Mouse (Mus musculus) lung, postnatal 0 days (tissue): ENCODE results near the gene Rbm20. TPM values are rescaled to one million over a fixed set of nuclear protein-coding genes. Genes with fewer than 3 reads are reported as not detected.

Experiments
- ATAC-seq: fragments of 200-750 bp; cut with Nextera tagmentation; 2 replicates; pipeline ENCODE4 v1.8.0; 2017; ENCODE audit warnings: moderate library complexity
- DNase-seq: peaks from one replicate; pipeline ENCODE4 v3.0.0-alpha.2; 2016; ENCODE audit warnings: low spot score
- H3K27ac ChIP-seq: fragments of 300-500 bp; sonication (generic); 2 replicates; pipeline ENCODE4 v1.5.1; 2014; ENCODE audit warnings: antibody characterized with exemption, mild to moderate bottlenecking, low read length, mixed read lengths
- H3K27me3 ChIP-seq: fragments of 300-500 bp; sonication (generic); replicated peaks from 2 replicates; pipeline ENCODE4 v1.6.1; 2014; ENCODE audit warnings: low read length, mixed read lengths; ENCODE audit not compliant: insufficient read depth
- H3K36me3 ChIP-seq: fragments of 300-500 bp; sonication (generic); 2 replicates; pipeline ENCODE4 v1.6.1; 2014; ENCODE audit warnings: low read length, mixed read lengths; ENCODE audit not compliant: insufficient read depth
- H3K4me1 ChIP-seq: fragments of 300-500 bp; sonication (generic); 2 replicates; pipeline ENCODE4 v1.6.1; 2014; ENCODE audit warnings: antibody characterized with exemption, low read depth, low read length, mixed read lengths; ENCODE audit not compliant: insufficient read depth
- H3K4me2 ChIP-seq: fragments of 300-500 bp; sonication (generic); replicated peaks from 2 replicates; pipeline ENCODE4 v1.6.1; 2014; ENCODE audit warnings: low read depth, mild to moderate bottlenecking, low read length, moderate library complexity, mixed read lengths
- H3K4me3 ChIP-seq: fragments of 300-500 bp; sonication (generic); 2 replicates; pipeline ENCODE4 v1.5.1; 2014; ENCODE audit warnings: low read depth, low read length
- H3K9ac ChIP-seq: fragments of 300-500 bp; sonication (generic); replicated peaks from 2 replicates; pipeline ENCODE4 v1.6.1; 2014; ENCODE audit warnings: low read depth, mild to moderate bottlenecking
- H3K9me3 ChIP-seq: fragments of 300-500 bp; sonication (generic); 2 replicates; pipeline ENCODE4 v1.6.1; 2016; ENCODE audit warnings: low read length, mixed read lengths
- CTCF ChIP-seq: IDR thresholded peaks from 2 replicates; pipeline ENCODE4 v1.5.1; 2016; ENCODE audit warnings: antibody characterized with exemption, mild to moderate bottlenecking
- EP300 ChIP-seq: IDR thresholded peaks from 2 replicates; pipeline ENCODE4 v1.6.1; 2016; ENCODE audit warnings: antibody characterized with exemption, mild to moderate bottlenecking, control low read depth
- WGBS: fragments of 180-500 bp; shearing (Covaris S2); extraction: QIAGEN DNeasy Blood & Tissue Kit; methylation state at CpG from one replicate; pipeline ENCODE4 v1.1.7; 2014; 5-methylcytosine and 5-hydroxymethylcytosine counted together
- polyA plus RNA-seq: library from polyadenylated mRNA; unstranded; fragments of >200 nt; fragmentation: Nextera tagmentation; extraction: Ambion mirVana; gene quantifications from 2 replicates; pipeline ENCODE4 v1.2.1, GENCODE M21; 2015

Rbm20 gene
- polyA plus RNA-seq, 1 experiment from 2014 or later: 0.51 TPM

DNA sequence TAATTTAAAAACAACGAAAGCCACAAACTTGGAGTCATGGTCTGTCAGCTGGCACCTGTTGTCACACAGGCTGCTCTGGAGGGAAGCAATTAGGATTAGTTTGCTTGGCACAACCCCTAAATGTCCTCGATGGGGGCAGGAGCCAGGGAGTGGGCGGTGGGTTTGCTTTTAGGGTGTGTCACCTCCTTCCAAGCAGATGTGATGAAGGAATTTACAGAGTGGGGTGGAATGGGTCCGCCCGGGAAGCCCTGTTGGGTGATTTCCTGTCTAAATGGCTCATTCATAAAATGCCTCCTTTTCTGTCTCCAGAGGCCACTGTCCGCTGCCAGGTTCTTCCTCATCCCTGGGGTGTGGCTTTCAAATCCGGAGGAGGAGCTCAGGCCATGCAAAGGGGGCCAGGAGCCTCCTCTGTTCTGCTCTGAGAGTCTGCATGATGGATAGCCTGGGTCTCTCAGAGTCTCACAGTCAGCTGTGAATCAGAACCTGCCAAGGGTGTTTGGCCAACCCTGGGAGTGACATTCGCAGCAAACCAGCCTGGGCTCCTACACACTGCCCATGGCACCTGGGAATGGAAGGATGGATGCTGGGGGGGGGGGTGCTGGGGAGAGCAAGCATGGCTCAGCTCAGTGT lies 34.3 kb downstream of the Rbm20 start:
- Histone ChIP-seq H3K4me3 (no peak overlapping the region), H3K9me3 (no peaks in the 10 kb centered on the region), H3K4me1 (no peaks in the 10 kb centered on the region), H3K4me2 (no peak overlapping the region), H3K9ac (no peak overlapping the region), H3K27ac (no peak overlapping the region), H3K27me3 (no peaks in the 10 kb centered on the region), H3K36me3 (no peaks in the 10 kb centered on the region)
- DNase-seq: no peak
- no peak for ATAC-seq
- WGBS: 17% methylated on average over 8 of the region's 8 CpGs
- TF ChIP-seq CTCF: no peak
- TF ChIP-seq EP300: no peak

DNA sequence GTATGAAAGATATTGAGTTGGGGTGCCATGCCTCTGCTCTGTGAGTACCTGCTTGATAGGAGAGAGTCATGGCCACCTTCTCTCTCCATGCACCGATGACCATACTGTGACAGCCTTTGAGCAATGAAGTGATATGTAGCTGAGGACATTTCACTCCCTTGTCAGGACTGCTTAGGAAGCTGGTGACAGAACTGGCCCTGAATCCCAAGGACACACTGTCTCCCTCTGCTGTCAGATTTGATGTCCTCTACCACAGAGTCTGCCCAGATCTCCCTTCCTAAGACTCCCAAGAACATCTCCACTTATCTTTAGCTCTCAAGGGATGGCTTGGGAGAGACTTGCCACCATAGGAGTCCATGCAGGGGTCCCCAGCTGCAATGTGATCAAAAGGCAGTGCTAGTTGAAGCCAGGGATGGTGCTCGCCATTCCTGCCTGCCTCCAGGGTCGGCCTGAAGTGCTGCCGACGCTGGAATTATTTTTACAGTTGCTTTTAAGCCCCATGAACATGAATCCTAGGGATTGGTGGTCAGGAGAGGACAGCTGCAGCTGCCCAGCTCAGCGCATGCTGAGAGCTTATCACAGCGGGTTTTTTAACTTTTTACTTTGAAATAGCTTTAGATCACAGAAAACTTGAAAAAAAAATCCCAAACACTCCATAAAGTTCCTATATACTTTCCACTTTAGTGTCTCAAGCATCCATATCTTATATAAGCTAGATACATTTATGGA lies 35.4 kb downstream of the Rbm20 start:
- ATAC-seq: no peak
- Histone ChIP-seq H3K27me3 (no peaks in the 10 kb centered on the region), H3K9ac (no peak overlapping the region), H3K4me3 (no peak overlapping the region), H3K27ac (no peak overlapping the region), H3K4me2 (no peak overlapping the region), H3K4me1 (no peaks in the 10 kb centered on the region), H3K9me3 (no peaks in the 10 kb centered on the region), H3K36me3 (no peaks in the 10 kb centered on the region)
- 47% methylated on average over 7 of the region's 7 CpGs for WGBS
- no peak for DNase-seq
- TF ChIP-seq CTCF: peak; percentile 47
- TF ChIP-seq EP300: no peak

DNA sequence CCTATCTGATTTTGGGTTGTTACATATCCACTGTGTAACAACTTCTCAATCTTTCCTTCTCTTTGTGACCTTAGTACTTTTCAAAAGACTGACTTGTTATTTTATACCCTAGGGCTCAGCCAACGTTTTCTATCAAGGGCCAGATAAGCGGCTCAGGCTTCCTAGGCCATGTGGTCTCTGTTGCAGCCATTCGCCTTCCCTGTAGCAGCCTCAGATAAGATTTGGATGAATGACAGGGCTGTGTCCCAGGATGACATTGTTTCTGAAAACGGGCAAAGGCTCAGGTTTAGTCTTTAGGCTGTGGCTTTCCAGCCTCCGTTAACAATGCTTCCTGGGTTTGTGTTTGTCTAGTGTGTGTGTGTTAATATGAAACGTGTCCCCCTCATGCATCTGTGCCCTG lies 36.3 kb downstream of the Rbm20 start:
- H3K9me3 ChIP-seq: no peaks in the 10 kb centered on the region
- no peak for TF ChIP-seq CTCF
- no peak for TF ChIP-seq EP300
- no peak overlapping the region for H3K4me3 ChIP-seq
- H3K36me3 ChIP-seq: no peaks in the 10 kb centered on the region
- H3K4me1 ChIP-seq: no peaks in the 10 kb centered on the region
- WGBS: 59% methylated on average over 6 of the region's 6 CpGs
- H3K4me2 ChIP-seq: no peak overlapping the region
- no peak overlapping the region for H3K9ac ChIP-seq
- H3K27ac ChIP-seq: no peak overlapping the region
- ATAC-seq (no peak), DNase-seq (no peak)
- H3K27me3 ChIP-seq: no peaks in the 10 kb centered on the region

DNA sequence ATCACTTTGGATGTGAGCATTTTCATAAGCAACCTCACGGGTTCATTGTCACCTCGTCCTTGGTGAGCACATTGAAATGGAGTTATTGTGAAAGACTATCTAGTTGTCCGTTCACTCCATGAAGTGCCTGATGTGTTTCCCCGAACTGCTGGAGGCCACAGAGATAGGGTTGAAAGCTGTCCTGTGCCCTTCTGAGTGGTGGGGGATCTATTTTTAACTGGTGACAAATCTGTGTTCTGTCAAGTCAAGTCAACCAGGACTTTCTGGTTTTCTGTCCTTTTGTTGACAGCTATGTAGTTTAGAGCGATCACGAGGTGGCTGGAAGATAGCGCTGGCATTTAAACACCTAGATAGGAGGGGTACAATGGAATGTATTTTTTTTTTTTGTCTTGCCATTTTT lies 39.4 kb downstream of the Rbm20 start:
- H3K4me2 ChIP-seq: no peak overlapping the region

DNA sequence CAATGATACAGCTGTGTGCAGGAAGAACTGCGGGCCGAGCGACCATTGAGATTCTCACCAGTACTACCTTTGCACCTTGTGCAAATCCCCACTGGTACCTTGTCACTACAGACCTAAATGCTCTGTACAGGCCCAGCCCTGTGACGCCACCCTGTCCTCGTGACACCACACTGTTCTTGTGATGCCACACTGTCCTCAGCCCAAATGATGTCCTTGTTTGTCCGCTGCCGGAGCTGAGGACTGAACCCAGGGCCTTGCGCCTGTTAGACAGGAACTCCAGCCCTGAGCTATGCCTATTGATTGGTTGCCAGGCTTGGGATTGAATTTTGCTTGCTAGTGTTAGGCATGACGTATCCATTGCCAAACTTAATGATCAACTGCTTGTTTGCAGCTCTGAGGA lies 40.3 kb downstream of the Rbm20 start:
- Histone ChIP-seq H3K27ac (no peak overlapping the region), H3K4me3 (no peak overlapping the region), H3K36me3 (no peaks in the 10 kb centered on the region), H3K4me1 (no peaks in the 10 kb centered on the region), H3K9me3 (no peaks in the 10 kb centered on the region), H3K4me2 (no peak overlapping the region), H3K9ac (no peak overlapping the region), H3K27me3 (no peaks in the 10 kb centered on the region)
- TF ChIP-seq CTCF (no peak), EP300 (no peak)
- DNase-seq (no peak), ATAC-seq (no peak)
- 90% methylated on average over 9 of the region's 9 CpGs for WGBS

More for the DNA sequence above, 39.4 kb downstream of the Rbm20 start:
- no peaks in the 10 kb centered on the region for H3K4me1 ChIP-seq
- H3K4me3 ChIP-seq: no peak overlapping the region
- no peaks in the 10 kb centered on the region for H3K9me3 ChIP-seq
- ATAC-seq (no peak), DNase-seq (no peak)
- no peaks in the 10 kb centered on the region for H3K27me3 ChIP-seq
- H3K36me3 ChIP-seq: no peaks in the 10 kb centered on the region
- 74% methylated on average over 7 of the region's 7 CpGs for WGBS
- TF ChIP-seq EP300: no peak
- TF ChIP-seq CTCF: no peak
- no peak overlapping the region for H3K27ac ChIP-seq
- H3K9ac ChIP-seq: no peak overlapping the region

DNA sequence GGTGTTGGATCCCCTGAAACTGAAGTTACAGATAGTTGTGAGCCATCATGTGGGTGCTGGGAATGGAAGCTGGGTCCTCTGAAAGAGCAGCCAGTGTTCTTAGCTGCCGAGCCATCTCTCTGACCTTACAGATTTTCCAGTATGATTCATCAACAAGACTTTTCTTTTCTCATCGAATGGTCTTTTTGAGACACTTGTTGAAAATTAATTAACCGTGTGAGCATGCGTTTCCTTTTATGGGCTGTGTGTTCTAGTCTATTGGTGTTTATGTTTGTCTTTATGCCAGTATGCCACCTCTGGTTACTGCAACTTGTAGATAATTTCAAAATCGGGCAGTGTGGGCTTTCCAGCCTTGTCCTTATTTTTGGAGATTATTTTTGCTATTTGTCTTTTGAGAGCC lies 45.1 kb downstream of the Rbm20 start:
- no peak for DNase-seq
- no peak overlapping the region for H3K4me3 ChIP-seq
- TF ChIP-seq CTCF (no peak), EP300 (no peak)
- ATAC-seq: no peak
- no peaks in the 10 kb centered on the region for H3K4me1 ChIP-seq
- H3K9ac ChIP-seq: no peak overlapping the region
- no peak overlapping the region for H3K4me2 ChIP-seq
- H3K36me3 ChIP-seq: no peaks in the 10 kb centered on the region
- no peaks in the 10 kb centered on the region for H3K27me3 ChIP-seq
- H3K9me3 ChIP-seq: no peaks in the 10 kb centered on the region
- 86% methylated on average over 5 of the region's 5 CpGs for WGBS
- no peak overlapping the region for H3K27ac ChIP-seq
